Mouse (Mus musculus) brown adipose tissue, adult 24 weeks (tissue): ENCODE data around the gene Tfap4. TPM values are rescaled to one million over a fixed set of nuclear protein-coding genes. Genes with fewer than 3 reads are reported as not detected.

ENCODE experiments used
- H3K27ac ChIP-seq: fragments of 200-500 bp; replicated peaks from 2 replicates; pipeline ENCODE4 v1.5.1; 2012; ENCODE audit warnings: low read depth, mild to moderate bottlenecking, low read length
- H3K4me1 ChIP-seq: fragments of 200-500 bp; 2 replicates; pipeline ENCODE4 v1.6.1; 2012; ENCODE audit warnings: low read length, mixed read lengths; ENCODE audit not compliant: control insufficient read depth, insufficient read depth, insufficient read length
- H3K4me3 ChIP-seq: fragments of 200-500 bp; 2 replicates; pipeline ENCODE4 v1.5.1; 2012; ENCODE audit warnings: low read depth, mild to moderate bottlenecking, low read length, moderate library complexity; ENCODE audit not compliant: insufficient read depth
- polyA plus RNA-seq: library from polyadenylated mRNA; stranded (reverse); fragments of >200 nt; gene quantifications from 2 replicates; pipeline ENCODE4 v1.2.4, GENCODE M21; 2012; ENCODE audit not compliant: missing spikeins, insufficient read depth, insufficient read length

Tfap4 gene
- polyA plus RNA-seq, 1 experiment: 3.2 TPM

DNA sequence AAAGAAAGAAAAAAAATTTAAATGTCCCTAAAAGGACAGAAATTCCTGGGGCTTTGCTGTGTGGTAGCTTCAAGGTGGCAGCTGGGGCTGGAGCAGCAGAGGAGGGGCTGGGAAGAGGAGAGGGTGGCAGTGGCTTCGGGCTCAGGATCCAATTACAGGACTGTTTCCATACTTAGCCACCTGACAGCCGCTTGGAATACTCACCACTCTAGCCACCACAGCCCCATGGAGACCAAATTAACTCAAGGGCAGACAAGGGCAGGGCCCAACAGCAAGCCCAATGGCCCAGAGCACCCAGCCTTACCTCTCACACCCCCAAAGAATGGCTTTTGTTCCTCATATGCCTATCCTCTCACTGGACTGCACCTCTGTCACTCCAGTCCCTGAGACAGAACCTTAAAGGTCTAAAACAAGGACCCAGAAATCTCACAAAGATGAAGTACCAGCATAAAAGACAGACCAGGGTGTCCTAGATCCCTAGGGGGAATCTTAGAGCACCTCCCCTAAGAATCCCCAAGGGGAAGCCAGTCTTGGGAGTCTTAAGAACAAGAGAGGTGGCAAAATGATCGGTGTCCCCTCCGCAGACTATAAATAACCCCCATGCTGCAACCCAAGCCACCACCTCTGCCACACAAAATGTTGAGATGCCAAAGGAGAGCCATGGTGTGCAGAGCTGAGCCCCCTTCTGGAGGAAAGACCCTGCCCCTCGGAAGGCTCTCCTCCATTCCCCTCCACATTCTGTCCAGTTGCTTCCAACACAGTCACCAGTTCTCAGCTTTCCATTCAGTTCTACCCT, 37.7 kb downstream of the Tfap4 start:
- Histone ChIP-seq H3K4me3 (no peak overlapping the region), H3K4me1 (peaks cover 5% of the 10 kb centered on the region), H3K27ac (peak overlapping the region; percentile 84)

DNA sequence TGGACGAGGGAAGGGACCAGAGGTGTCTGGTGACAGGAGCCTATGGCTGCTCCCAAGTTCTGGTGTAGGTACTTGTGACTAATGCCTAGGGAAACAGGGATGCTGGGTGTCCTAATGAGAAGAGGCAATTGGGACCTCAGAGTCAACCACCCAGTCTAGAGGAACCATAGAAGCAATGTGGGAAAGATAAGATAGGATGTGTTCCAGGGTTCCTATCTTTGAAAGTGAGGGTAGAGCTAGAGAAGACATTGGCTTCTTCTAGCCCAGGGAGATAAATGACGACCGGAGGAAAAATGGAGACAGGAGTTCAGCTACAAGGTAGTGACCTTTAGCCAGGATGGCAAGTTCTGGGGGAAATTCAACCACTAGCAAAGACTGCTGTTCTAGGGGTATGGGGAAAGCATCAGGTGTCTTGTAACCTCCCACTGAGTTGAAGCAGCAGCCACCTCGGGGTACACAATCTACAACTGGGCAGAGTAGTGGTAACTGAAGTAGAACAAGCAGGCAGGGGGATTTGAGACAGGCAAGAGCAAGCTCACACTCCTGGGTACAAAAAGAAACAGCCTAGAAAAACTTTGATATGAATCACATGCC, 38.5 kb downstream of the Tfap4 start:
- H3K27ac ChIP-seq: peak overlapping the region; percentile 84
- H3K4me3 ChIP-seq: no peak overlapping the region; the same call in 1 of the 2 replicates
- peaks cover 5% of the 10 kb centered on the region for H3K4me1 ChIP-seq

GRCm38 (mm10) chr16:4520673-4521072, 39.0 kb downstream of the Tfap4 start:
- Histone ChIP-seq H3K4me1 (peaks cover 5% of the 10 kb centered on the region), H3K27ac (peak overlapping the region; percentile 84; the same call in 1 of the 2 replicates), H3K4me3 (no peak overlapping the region; the same call in 1 of the 2 replicates)

DNA sequence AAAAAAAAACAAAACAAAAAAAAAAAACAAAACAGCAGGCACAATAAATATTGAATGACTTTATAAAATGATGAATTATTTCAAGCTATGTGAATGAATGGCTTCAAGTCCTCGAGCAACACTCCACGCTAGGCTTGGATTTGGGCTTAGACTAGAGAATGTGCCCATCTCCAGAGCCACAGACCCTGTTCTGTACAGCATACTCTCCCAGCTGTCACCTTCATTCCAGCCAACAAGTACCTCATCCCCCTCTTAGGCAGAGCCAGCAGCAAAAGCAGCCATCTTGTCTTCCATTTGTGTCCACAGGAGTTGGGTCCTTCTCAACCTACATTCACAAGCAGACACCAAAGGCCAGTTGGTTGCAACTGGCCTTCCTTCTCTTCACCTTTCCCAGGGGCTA, 39.8 kb downstream of the Tfap4 start:
- Histone ChIP-seq H3K27ac (no peak overlapping the region), H3K4me1 (peaks cover 5% of the 10 kb centered on the region), H3K4me3 (no peak overlapping the region)

DNA sequence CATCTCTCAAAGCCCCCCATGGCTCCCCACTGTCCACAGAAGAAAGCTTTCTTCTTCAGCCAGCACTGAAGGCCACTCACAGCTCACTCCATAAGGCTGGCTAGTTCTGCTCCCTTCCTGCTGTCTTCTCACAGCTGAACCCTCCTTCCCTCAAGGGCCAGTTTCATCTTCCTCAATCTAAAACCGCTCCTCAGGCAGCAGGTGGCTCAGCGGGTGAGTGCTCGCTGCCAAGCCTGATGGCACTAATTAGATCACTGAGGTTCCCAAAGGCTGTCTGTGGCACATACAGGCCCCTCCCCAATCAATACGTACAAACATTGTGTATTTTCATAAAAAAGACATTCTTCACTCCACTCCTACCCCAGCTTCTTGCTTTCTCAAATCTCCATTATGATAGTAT, 40.5 kb downstream of the Tfap4 start:
- Histone ChIP-seq H3K4me3 (no peak overlapping the region), H3K4me1 (peaks cover 5% of the 10 kb centered on the region), H3K27ac (no peak overlapping the region)

- no peak overlapping the region for H3K4me3 ChIP-seq
- peaks cover 5% of the 10 kb centered on the region for H3K4me1 ChIP-seq
- no peak overlapping the region for H3K27ac ChIP-seq
These were observed 41.7 kb downstream of the Tfap4 start for GRCm38 (mm10) chr16:4517906-4518305.

GRCm38 (mm10) chr16:4514383-4514782, 45.3 kb downstream of the Tfap4 start:
- Histone ChIP-seq H3K4me3 (no peak overlapping the region), H3K27ac (no peak overlapping the region), H3K4me1 (no peaks in the 10 kb centered on the region; the same call in 1 of the 2 replicates)

DNA sequence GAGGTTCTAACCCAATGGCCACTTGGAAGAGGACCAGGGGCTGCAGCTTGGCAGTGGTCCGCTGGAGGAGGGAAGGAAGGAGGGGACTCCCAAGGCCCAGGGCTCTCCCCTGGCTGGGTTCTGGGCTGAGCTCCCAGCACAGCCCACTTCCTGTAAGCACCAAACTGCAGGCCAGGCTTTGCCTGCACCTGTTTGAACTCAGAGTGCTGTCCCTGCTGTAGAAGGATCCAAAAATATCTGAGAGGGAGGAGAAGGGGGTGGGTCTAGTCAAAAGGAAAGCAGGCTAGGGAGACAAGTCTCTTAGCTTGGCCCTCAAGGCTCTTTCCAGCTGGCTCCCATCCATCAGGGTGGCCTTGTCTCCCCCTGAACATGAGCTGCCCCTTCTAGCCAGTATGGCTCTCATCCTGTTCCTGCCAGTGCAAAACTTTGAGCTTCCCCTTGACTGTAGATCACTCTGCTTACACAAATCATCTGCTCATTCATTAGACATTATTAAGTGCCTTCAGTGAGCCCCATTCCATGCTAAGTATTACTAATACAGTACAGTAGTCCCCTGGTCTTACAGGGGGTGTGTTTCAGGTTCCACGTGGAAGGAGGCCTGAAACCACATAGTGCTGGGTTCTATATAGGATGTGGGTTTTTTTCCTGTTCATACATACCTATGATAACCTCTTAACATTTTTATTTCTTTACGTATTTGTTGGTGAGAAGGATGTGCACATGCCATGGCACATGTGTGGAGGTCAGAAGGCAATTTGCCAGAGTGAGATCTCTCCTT, 46.8 kb downstream of the Tfap4 start:
- peaks cover 2% of the 10 kb centered on the region; the same call in 1 of the 2 replicates for H3K4me1 ChIP-seq
- no peak overlapping the region for H3K4me3 ChIP-seq
- peak overlapping the region; percentile 19 for H3K27ac ChIP-seq

- Histone ChIP-seq H3K4me3 (no peak overlapping the region), H3K4me1 (peaks cover 4% of the 10 kb centered on the region), H3K27ac (0 out of 2 replicates have a peak overlapping the region, but pooled peaks have one; percentile 1)
These were observed 48.3 kb downstream of the Tfap4 start for GRCm38 (mm10) chr16:4511371-4511770.

- Histone ChIP-seq H3K4me1 (peaks cover 8% of the 10 kb centered on the region), H3K27ac (peak overlapping the region; percentile 76), H3K4me3 (no peak overlapping the region)
These were observed 53.5 kb downstream of the Tfap4 start for GRCm38 (mm10) chr16:4506181-4506580.

GRCm38 (mm10) chr16:4503495-4503894, 56.2 kb downstream of the Tfap4 start:
- Histone ChIP-seq H3K4me3 (no peak overlapping the region), H3K27ac (no peak overlapping the region; the same call in 1 of the 2 replicates), H3K4me1 (peaks cover 19% of the 10 kb centered on the region)

- Histone ChIP-seq H3K4me1 (peaks cover 25% of the 10 kb centered on the region), H3K4me3 (no peak overlapping the region), H3K27ac (peak overlapping the region; percentile 94; the same call in 1 of the 2 replicates)
These were observed 57.1 kb downstream of the Tfap4 start for GRCm38 (mm10) chr16:4502568-4502967.

DNA sequence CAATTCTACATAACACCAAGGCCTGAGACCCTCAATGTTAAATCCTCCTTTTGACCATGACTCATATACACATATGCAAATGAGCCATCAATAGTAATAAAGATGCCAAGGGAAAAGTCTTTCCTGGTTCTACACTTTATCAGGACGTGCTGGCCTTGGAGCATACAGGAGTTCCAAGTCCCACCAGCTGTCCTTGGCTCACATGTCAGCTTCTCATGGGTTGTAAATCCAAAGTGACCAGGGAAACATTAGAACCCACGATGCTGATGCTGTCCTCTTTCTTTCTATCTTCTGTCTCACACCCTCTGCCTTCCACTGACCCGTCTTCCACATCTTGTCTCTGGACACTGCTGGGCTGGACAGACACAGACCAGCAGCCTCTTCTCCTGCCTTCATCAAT, 58.0 kb downstream of the Tfap4 start:
- Histone ChIP-seq H3K4me1 (peaks cover 25% of the 10 kb centered on the region), H3K4me3 (no peak overlapping the region), H3K27ac (peak overlapping the region; percentile 94)

DNA sequence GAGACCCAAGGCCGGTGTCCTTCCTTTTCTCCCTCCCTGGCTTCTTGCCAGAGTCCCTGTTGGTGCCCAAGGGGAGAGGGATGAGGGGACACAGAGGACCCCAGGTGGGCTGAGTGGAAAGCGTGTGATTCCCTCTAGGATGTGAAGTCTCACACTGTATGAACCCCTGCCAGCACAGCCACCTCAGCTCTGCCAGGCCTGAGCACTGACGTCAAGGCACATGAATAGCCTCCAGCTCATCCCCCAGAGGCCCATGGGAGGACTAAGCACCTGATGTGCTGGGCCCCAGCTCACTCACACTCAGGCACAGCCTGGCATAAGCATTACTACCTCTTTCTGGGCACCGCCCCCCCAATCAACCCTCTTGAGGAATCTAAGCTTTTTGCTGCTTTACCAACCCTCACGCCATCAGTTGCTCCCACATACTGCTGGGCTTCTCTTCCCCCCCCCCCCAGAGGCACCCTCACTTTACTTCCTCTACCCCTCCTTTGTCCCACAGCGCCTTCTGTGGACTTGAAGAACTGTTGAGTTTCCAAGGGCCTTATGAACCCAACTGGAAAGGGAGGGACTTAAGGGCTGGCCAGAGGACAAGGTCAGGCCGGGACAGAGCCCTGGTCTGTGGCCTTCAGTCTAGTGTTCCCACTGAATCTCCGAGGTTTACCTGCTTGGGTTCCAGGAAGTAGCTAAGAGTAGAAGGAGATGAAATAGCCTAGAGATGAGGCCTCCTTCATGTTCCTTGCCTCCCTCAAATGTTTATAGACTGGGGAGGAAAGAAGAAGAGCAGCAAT, 58.9 kb downstream of the Tfap4 start:
- Histone ChIP-seq H3K4me1 (peaks cover 20% of the 10 kb centered on the region), H3K27ac (peak overlapping the region; percentile 96), H3K4me3 (no peak overlapping the region)
